Mouse (Mus musculus): ENCODE measurements around the gene Txndc2.

DNA sequence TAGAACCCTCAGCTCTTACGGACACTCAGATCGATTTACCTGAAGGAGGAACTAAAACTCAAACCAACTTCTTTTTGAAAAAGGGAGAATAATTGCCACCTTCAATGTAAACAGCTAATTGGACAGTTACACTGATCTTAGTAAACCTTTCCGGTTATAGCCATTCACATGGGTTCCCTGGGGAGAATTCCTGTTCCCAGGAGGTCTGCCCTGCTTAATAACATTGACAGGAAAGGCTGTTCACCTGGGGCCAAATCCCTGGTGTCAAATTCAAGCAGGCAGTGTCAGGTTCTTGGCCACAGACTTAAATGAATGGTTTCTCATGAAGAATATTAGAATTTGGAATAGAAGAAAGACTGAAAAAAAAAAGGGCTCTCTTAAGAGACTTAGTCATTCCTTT lies 34.0 kb upstream of the Txndc2 start:
- no peak for TF ChIP-seq CTCF (IDR thresholded peaks at IDR 0.05; ENCODE audit: low read depth, low read length)
- no peak for TF ChIP-seq POLR2A (IDR thresholded peaks at IDR 0.05; ENCODE audit: insufficient read depth, low read length)

Measured in ES-Bruce4 (cell line).